Mouse (Mus musculus) lung, postnatal 10 days (tissue): ENCODE measurements around the gene Slc18a2.

ENCODE experiments used
- DNase-seq: peaks from one replicate; pipeline ENCODE4 v3.0.0; 2021

Gene Slc18a2

GRCm38 (mm10) chr19:59260718-59261442 lies at the start of gene Slc18a2:
Gene Slc18a2 (plus strand): TSS chr19:59260896.
- peak; percentile 11 for DNase-seq

DNA sequence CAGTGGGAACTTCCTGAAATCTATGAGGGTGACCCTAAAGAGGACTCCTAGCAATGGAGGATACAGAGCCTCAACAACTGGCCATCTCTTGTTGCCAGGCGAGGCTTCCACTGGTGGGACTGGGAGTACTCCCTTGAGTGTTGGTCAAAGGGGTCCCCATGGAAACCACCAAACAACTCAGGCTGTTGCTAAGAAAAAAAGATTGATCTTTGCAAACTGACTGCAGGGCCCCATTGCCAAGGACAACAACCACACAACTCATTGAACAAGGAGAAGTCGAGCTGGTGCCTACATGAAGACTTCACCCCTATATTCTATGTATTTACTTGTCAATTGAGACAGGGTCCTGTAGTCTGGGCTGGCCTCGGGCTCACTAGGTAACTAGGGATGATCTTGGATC lies 43.8 kb upstream of the Slc18a2 start:
- DNase-seq, result no peak

GRCm38 (mm10) chr19:59218991-59219390 lies 41.7 kb upstream of the Slc18a2 start, which contains the start of gene Kcnk18:
Gene Kcnk18 (plus strand): TSS chr19:59219214.
- no peak for DNase-seq

- no peak for DNase-seq
Measured at GRCm38 (mm10) chr19:59221131-59221530, 39.6 kb upstream of the Slc18a2 start.

GRCm38 (mm10) chr19:59228376-59228775 lies 32.3 kb upstream of the Slc18a2 start:
- no peak for DNase-seq

GRCm38 (mm10) chr19:59232786-59233185 lies 27.9 kb upstream of the Slc18a2 start:
- no peak for DNase-seq

- DNase-seq, result no peak
Measured at GRCm38 (mm10) chr19:59235001-59235400, 25.7 kb upstream of the Slc18a2 start.

- DNase-seq, result no peak
Measured at GRCm38 (mm10) chr19:59236046-59236445, 24.6 kb upstream of the Slc18a2 start.

DNA sequence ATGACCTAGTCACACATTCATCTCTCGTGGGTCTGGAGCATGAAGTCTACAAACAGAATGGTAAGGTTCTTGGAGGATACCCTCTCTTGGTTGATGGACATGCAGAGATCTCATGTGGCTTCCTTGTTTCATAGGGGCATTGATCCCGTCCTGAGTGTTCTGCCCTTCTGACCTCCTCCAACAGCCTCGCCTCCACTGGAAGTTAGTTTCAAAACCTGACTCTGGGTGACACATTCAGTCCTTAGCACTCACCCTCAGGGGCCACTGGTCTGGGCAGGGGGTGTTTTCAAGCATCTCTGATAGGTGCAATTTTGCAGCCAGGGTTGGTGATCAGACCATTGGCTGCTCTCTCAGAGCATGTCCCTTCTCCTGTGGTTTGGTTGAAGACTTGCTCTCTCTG lies 22.1 kb upstream of the Slc18a2 start:
- no peak for DNase-seq

- peak; percentile 81 for DNase-seq
Measured at GRCm38 (mm10) chr19:59239124-59239817, 21.4 kb upstream of the Slc18a2 start.

- DNase-seq, result no peak
Measured at GRCm38 (mm10) chr19:59241987-59242386, 18.7 kb upstream of the Slc18a2 start.

- DNase-seq, result no peak
Measured at GRCm38 (mm10) chr19:59243057-59243456, 17.6 kb upstream of the Slc18a2 start.

- DNase-seq, result no peak
Measured at GRCm38 (mm10) chr19:59248144-59248543, 12.6 kb upstream of the Slc18a2 start.

DNA sequence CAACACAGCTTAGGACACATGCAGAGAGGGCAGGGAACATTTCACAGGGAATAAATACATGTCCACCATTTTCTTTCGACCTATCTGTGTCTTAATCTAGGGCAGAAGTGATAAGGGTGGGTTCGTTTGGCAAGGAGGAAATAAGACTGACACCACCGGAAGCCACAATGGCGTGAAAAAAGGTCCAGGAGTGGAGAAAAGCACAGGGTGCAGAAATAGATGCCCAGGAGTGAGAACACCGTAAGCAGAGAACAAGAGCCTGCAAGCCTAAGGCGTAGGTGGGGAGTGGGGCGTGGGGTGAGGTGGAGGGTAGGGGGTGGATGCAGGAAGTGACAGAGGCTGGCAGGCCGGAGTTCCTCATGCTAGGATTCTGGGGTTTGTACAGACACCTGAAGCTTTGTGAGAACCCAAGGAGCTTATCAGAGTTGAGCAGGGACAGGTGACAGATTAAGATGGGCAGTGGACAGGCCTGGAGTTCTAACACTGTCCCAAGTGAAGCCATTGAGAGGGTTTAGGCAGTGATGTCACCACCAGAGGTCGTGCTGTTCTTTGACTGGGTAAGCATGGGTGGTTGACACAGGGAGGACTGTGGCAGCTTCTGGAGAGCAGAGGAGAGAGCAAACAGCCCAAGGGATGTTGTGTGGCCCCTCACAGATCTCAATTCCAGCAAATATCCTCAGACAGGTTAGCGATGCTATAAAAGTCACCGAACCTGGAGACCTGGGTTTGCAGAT lies 12.0 kb upstream of the Slc18a2 start:
- no peak for DNase-seq

GRCm38 (mm10) chr19:59252651-59253050 lies 8.0 kb upstream of the Slc18a2 start:
- no peak for DNase-seq

DNA sequence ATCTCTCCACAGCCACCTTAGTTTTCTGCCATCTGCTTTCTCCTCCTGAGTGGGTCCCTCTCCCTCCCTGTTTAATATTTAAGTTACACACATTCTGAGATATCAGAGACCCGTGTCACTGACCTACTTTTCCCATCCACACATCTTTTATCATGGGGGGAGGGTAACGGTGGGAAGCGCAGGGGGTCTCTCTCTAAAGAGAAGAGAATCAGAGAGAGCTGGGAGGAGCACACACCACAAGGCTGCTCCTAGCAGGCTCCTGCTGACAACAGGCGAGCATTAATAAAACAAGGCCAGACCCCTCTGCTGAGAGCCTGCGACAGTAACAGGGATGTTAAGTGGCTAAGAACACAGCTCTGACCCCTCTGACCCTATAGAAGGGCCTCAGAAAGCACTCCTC lies 1.1 kb upstream of the Slc18a2 start:
- no peak for DNase-seq

DNA sequence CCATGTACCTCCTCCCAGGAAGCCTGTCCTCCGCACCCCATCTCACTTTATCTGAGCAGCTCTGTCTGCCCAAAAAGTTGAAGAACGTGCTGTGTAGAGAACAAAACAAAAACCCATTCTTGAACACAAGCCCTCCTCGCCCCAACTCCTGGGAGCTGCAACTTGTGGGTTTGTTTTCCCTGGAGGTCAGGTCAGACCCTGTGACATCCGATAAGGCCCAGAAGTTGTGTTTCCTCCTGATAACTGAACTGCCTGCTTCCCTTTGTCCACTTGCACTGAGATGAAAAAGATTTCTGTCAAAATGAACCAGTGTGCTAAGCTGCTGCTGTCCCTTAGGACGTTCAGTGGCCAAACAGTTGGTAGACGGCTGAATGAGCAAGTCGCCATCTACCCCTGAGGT lies 908 bp downstream of the Slc18a2 start:
- DNase-seq, result no peak

DNA sequence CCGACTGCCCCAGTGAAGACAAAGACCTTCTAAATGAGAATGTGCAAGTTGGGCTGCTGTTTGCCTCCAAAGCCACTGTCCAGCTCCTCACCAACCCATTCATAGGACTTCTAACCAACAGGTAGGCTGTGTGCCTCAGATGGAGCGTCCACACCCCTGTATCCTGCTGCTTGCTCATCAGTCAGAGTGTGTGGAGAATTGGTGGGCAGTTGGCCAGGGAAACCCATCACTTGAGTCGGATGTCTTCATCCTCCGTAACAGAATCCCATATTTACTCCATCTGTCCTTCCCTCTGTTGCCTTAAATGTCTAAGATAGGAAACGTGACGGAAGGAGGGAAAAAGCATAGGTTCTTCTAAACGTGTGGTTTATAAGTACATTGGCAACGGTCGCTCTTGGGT lies 2.5 kb downstream of the Slc18a2 start:
- no peak for DNase-seq

GRCm38 (mm10) chr19:59264838-59265532 lies 4.3 kb downstream of the Slc18a2 start:
- DNase-seq, result no peak

DNA sequence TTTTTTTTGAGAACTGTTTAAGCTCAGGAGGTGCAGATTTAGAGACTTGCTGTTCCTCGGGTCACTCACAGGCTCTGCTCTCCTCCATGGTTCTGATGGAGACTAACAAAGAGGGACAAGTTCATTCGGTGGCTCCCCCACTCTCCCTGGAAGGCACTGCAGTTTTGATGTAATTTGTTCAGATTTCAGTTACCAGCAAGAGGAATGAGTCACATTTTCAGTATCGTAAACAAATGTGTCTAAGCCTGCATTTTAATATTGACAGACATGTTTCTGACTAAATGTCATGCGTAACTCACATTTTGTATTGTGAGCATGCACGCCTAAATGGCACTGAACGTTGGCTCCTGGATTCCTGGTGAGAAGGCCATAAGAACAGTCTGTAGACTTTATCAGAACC lies 5.2 kb downstream of the Slc18a2 start:
- no peak for DNase-seq

- no peak for DNase-seq
Measured at GRCm38 (mm10) chr19:59267417-59267963, 6.8 kb downstream of the Slc18a2 start.

DNA sequence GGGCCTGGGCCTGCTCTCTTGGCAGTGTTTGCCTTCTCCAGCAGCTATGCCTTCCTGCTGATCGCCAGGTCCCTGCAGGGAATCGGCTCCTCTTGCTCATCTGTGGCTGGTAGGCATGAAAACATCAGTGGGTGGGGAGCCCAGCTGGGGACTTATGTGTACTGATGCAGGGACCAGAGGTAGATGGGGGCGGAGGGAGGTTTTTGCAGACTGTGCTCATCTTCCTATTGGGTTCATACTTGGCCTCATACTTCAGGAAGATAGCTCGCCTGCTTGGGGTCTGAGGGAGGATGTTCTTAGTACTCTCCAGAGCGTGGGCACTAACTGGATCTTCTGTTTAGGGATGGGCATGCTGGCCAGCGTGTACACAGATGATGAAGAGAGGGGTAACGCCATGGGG lies 12.5 kb downstream of the Slc18a2 start:
- no peak for DNase-seq

- no peak for DNase-seq
Measured at GRCm38 (mm10) chr19:59276354-59276753, 15.7 kb downstream of the Slc18a2 start.
